Mouse (Mus musculus) liver, embryonic 12.5 days (tissue): ENCODE data around the gene Lgalsl. TPM values are rescaled to one million over a fixed set of nuclear protein-coding genes. Genes with fewer than 3 reads are reported as not detected.

Experiments used
- ATAC-seq: fragments of 200-750 bp; cut with Nextera tagmentation; 2 replicates; pipeline ENCODE4 v1.8.0; 2017; ENCODE audit warnings: moderate number of reproducible peaks, mild to moderate bottlenecking, moderate library complexity
- H3K27ac ChIP-seq: fragments of 300-500 bp; sonication (generic); 2 replicates; pipeline ENCODE4 v1.5.1; 2016; ENCODE audit warnings: mild to moderate bottlenecking
- H3K27me3 ChIP-seq: fragments of 300-500 bp; sonication (generic); replicated peaks from 2 replicates; pipeline ENCODE4 v1.6.1; 2016; ENCODE audit warnings: mild to moderate bottlenecking, moderate library complexity
- H3K36me3 ChIP-seq: fragments of 300-500 bp; sonication (generic); 2 replicates; pipeline ENCODE4 v1.6.1; 2016; ENCODE audit warnings: mild to moderate bottlenecking, moderate library complexity
- H3K4me1 ChIP-seq: fragments of 300-500 bp; sonication (generic); 2 replicates; pipeline ENCODE4 v1.6.1; 2016
- H3K4me2 ChIP-seq: fragments of 300-500 bp; sonication (generic); 2 replicates; pipeline ENCODE4 v1.6.1; 2016; ENCODE audit warnings: mild to moderate bottlenecking, moderate library complexity
- H3K4me3 ChIP-seq: fragments of 300-500 bp; sonication (generic); 2 replicates; pipeline ENCODE4 v1.5.1; 2016; ENCODE audit warnings: mild to moderate bottlenecking, moderate library complexity
- H3K9ac ChIP-seq: fragments of 300-500 bp; sonication (generic); 2 replicates; pipeline ENCODE4 v1.6.1; 2016; ENCODE audit warnings: mild to moderate bottlenecking, moderate library complexity
- H3K9me3 ChIP-seq: fragments of 300-500 bp; sonication (generic); replicated peaks from 2 replicates; pipeline ENCODE4 v1.6.1; 2016; ENCODE audit warnings: mild to moderate bottlenecking, moderate library complexity
- WGBS: fragments of 180-500 bp; shearing (Covaris S2); methylation state at CpG from one replicate; pipeline ENCODE4 v1.1.7; 2016; ENCODE audit not compliant: insufficient replicate concordance; 5-methylcytosine and 5-hydroxymethylcytosine counted together
- polyA plus RNA-seq: library from polyadenylated mRNA; unstranded; fragments of >200 nt; fragmentation: Nextera tagmentation; extraction: Ambion mirVana; gene quantifications from 2 replicates; pipeline ENCODE4 v1.2.1, GENCODE M21; 2016

Lgalsl gene
- polyA plus RNA-seq, 1 experiment from 2014 or later: 18.6 TPM

- H3K27me3 ChIP-seq: no peaks in the 10 kb centered on the region
- no peaks in the 10 kb centered on the region for H3K9me3 ChIP-seq
- H3K4me1 ChIP-seq: 0 out of 2 replicates have a peak, but pooled peaks cover 8% of the 10 kb centered on the region
- H3K36me3 ChIP-seq: no peaks in the 10 kb centered on the region
- H3K9ac ChIP-seq: no peak overlapping the region
- 52% methylated on average over 4 of the region's 4 CpGs for WGBS
- ATAC-seq: no peak
- H3K27ac ChIP-seq: no peak overlapping the region
- H3K4me3 ChIP-seq: no peak overlapping the region
- H3K4me2 ChIP-seq: no peak overlapping the region
Observed at GRCm38 (mm10) chr11:20793676-20794075, 37.2 kb downstream of the Lgalsl start.

GRCm38 (mm10) chr11:20792667-20793066, 38.2 kb downstream of the Lgalsl start:
- no peak overlapping the region for H3K27ac ChIP-seq
- H3K4me1 ChIP-seq: 0 out of 2 replicates have a peak, but pooled peaks cover 8% of the 10 kb centered on the region
- no peaks in the 10 kb centered on the region for H3K36me3 ChIP-seq
- WGBS: 77% methylated on average over 3 of the region's 3 CpGs
- no peak for ATAC-seq
- no peak overlapping the region for H3K9ac ChIP-seq
- H3K4me3 ChIP-seq: no peak overlapping the region
- H3K4me2 ChIP-seq: no peak overlapping the region
- no peaks in the 10 kb centered on the region for H3K9me3 ChIP-seq
- H3K27me3 ChIP-seq: no peaks in the 10 kb centered on the region

DNA sequence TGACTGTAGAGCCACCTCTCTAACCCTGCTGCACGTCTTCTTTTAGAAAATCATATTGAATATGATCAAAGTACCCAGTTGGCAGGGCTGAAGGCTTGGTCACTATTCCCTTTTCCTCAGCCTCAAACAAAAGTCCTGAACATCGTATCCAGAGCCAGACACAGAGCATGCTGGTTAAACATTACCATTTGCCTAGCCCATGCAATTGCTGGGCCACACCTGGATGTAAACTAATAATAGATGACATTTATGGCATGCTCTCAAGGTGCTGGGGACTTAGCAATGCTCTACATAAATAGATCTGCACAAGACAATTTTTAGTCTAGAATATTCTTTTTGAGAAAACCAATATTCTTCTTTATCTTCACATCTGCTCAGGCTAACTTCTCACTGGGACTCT, 39.5 kb downstream of the Lgalsl start:
- no peak for ATAC-seq
- WGBS: 60% methylated on average over 2 of the region's 2 CpGs
- H3K36me3 ChIP-seq: no peaks in the 10 kb centered on the region

DNA sequence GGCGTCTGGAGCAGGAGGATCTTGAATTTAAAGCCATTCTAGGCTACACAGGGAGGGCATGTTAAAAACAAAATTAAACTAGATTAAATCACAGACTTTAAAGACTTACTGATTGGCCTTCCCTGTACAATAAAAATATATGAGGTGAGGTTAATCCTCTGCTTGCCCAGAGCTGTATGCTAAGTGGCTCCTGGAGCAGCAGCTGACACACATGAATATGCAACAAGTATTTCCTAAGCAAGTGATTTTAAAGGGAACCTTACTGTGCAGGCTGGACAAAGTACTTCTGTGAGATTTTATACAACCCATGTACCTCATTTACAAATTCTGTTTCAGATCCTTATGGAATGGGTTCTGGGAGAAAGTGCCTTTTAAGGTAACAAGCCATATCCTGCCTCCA, 41.8 kb downstream of the Lgalsl start:
- H3K36me3 ChIP-seq: no peaks in the 10 kb centered on the region
- no peak overlapping the region for H3K27ac ChIP-seq
- no peaks in the 10 kb centered on the region for H3K4me1 ChIP-seq
- 47% methylated on average over 1 of the region's 1 CpGs for WGBS
- no peaks in the 10 kb centered on the region for H3K27me3 ChIP-seq
- no peak overlapping the region for H3K4me3 ChIP-seq
- no peak overlapping the region for H3K4me2 ChIP-seq
- no peak overlapping the region for H3K9ac ChIP-seq
- ATAC-seq: no peak
- H3K9me3 ChIP-seq: peaks cover 12% of the 10 kb centered on the region

More for the DNA sequence above, 39.5 kb downstream of the Lgalsl start:
- Histone ChIP-seq H3K4me3 (no peak overlapping the region), H3K27ac (no peak overlapping the region), H3K9me3 (no peaks in the 10 kb centered on the region), H3K9ac (no peak overlapping the region), H3K27me3 (no peaks in the 10 kb centered on the region), H3K4me1 (0 out of 2 replicates have a peak, but pooled peaks cover 8% of the 10 kb centered on the region), H3K4me2 (no peak overlapping the region)

- WGBS: 60% methylated on average over 3 of the region's 3 CpGs
Observed at GRCm38 (mm10) chr11:20788070-20788469, 42.8 kb downstream of the Lgalsl start.

GRCm38 (mm10) chr11:20786191-20786590, 44.7 kb downstream of the Lgalsl start:
- Histone ChIP-seq H3K4me2 (no peak overlapping the region), H3K27me3 (no peaks in the 10 kb centered on the region), H3K4me3 (no peak overlapping the region), H3K4me1 (no peaks in the 10 kb centered on the region), H3K9me3 (peaks cover 16% of the 10 kb centered on the region), H3K27ac (no peak overlapping the region), H3K9ac (no peak overlapping the region), H3K36me3 (no peaks in the 10 kb centered on the region)
- no peak for ATAC-seq
- WGBS: 53% methylated on average over 2 of the region's 2 CpGs

More at GRCm38 (mm10) chr11:20788070-20788469, 42.8 kb downstream of the Lgalsl start:
- no peak for ATAC-seq
- Histone ChIP-seq H3K27me3 (no peaks in the 10 kb centered on the region), H3K27ac (no peak overlapping the region), H3K9me3 (peaks cover 16% of the 10 kb centered on the region), H3K4me2 (no peak overlapping the region), H3K36me3 (no peaks in the 10 kb centered on the region), H3K4me1 (no peaks in the 10 kb centered on the region), H3K9ac (no peak overlapping the region), H3K4me3 (no peak overlapping the region)

GRCm38 (mm10) chr11:20785186-20785585, 45.7 kb downstream of the Lgalsl start:
- Histone ChIP-seq H3K27ac (no peak overlapping the region), H3K36me3 (no peaks in the 10 kb centered on the region), H3K9me3 (peaks cover 16% of the 10 kb centered on the region), H3K4me1 (no peaks in the 10 kb centered on the region), H3K4me2 (no peak overlapping the region), H3K27me3 (no peaks in the 10 kb centered on the region), H3K9ac (no peak overlapping the region), H3K4me3 (no peak overlapping the region)
- ATAC-seq: no peak
- WGBS: 68% methylated on average over 1 of the region's 1 CpGs

DNA sequence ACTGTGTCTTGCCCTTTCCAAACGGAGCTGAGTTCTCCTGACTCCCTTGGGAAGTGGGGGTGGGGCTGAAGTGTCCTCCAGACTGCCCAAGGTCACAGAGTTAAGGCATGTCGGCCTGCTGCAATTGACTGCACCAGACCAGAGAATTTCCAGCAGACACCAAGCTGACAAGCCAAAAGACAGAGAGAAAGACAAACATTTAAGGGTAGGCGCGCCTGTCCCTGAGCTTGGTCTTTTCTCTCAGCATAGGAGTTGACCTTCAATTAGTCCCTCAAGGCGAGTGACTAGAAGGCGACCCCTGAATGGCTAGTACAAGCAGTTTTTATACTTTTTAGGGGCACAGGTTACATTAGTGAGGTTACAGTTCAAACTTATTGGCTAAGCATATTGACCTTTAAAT, 46.1 kb downstream of the Lgalsl start:
- WGBS: 70% methylated on average over 6 of the region's 6 CpGs

DNA sequence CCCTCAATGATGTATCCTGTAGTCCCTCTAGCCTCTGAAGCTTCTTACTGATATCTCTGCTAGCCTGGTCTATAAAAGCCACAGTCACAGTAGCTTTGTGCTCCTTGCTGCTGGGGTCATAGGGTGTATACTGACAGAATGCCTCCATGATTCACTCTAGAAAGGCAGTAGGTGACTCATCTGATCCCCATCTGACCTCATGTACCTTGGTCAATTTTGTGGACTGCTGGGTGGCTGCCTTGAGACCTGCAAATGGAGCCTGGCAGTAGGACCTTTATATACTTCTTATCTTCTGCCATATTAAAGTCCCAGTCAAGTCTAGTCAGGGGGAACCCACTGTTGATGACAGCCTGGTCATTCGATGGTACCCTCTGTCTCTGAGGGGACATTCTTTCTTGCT, 47.4 kb downstream of the Lgalsl start:
- no peaks in the 10 kb centered on the region for H3K36me3 ChIP-seq
- peaks cover 12% of the 10 kb centered on the region for H3K4me1 ChIP-seq
- peaks cover 16% of the 10 kb centered on the region for H3K9me3 ChIP-seq
- H3K9ac ChIP-seq: no peak overlapping the region
- H3K27ac ChIP-seq: no peak overlapping the region
- WGBS: 72% methylated on average over 1 of the region's 1 CpGs
- no peaks in the 10 kb centered on the region for H3K27me3 ChIP-seq
- no peak for ATAC-seq
- H3K4me2 ChIP-seq: no peak overlapping the region
- H3K4me3 ChIP-seq: no peak overlapping the region

More for the DNA sequence above, 46.1 kb downstream of the Lgalsl start:
- peaks cover 16% of the 10 kb centered on the region for H3K9me3 ChIP-seq
- H3K36me3 ChIP-seq: no peaks in the 10 kb centered on the region
- no peak overlapping the region for H3K27ac ChIP-seq
- no peaks in the 10 kb centered on the region for H3K27me3 ChIP-seq
- no peak for ATAC-seq
- no peak overlapping the region for H3K4me3 ChIP-seq
- H3K4me1 ChIP-seq: no peaks in the 10 kb centered on the region
- no peak overlapping the region for H3K4me2 ChIP-seq
- no peak overlapping the region for H3K9ac ChIP-seq

DNA sequence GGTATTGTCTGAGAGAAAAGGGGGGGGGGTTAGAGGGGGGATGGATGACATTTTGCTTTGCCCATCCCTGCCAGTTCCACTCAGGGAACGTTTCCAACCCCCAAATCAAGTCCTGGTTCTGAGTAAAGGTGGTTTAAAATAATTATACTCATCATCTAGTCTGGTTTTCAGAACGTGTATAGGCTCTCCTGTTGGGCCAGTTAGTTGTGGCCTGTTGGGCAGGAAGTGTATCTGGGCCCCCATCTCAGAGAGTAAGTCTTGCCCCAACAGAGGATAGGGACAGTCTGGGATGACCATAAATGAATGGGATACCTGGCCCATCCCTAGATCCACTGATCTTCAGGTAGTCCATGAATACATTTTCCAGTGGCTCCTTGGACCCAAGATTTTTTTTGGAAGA, 48.2 kb downstream of the Lgalsl start:
- Histone ChIP-seq H3K36me3 (no peaks in the 10 kb centered on the region), H3K9ac (no peak overlapping the region)
- 43% methylated on average over 2 of the region's 2 CpGs for WGBS

DNA sequence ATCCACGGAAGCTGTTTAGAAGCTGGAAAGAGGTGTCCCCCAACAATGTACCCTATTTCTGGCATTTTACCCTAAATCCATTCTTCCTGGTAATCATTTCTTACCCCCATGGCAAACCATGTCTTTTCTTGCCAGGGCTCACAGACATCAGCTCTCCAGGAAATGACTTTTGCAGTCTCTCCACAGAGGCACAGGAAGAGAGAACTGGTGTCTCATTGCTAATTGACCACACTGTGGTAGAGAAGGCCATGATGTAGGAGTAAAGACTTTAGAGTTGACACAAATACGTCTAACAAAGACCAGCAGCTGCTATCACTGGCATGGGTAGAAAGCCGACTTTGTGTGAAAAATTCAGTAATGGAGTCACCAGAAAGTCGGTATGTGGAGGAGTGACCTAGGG, 50.5 kb downstream of the Lgalsl start:
- H3K27me3 ChIP-seq: no peaks in the 10 kb centered on the region
- no peak for ATAC-seq
- H3K4me3 ChIP-seq: no peak overlapping the region
- H3K36me3 ChIP-seq: no peaks in the 10 kb centered on the region
- peaks cover 16% of the 10 kb centered on the region for H3K9me3 ChIP-seq
- H3K4me1 ChIP-seq: peaks cover 24% of the 10 kb centered on the region
- no peak overlapping the region for H3K9ac ChIP-seq
- 62% methylated on average over 4 of the region's 4 CpGs for WGBS
- H3K4me2 ChIP-seq: no peak overlapping the region
- H3K27ac ChIP-seq: no peak overlapping the region

More for the DNA sequence above, 48.2 kb downstream of the Lgalsl start:
- Histone ChIP-seq H3K4me2 (no peak overlapping the region), H3K27ac (no peak overlapping the region), H3K27me3 (no peaks in the 10 kb centered on the region), H3K4me1 (peaks cover 19% of the 10 kb centered on the region), H3K4me3 (no peak overlapping the region), H3K9me3 (peaks cover 16% of the 10 kb centered on the region)
- no peak for ATAC-seq

DNA sequence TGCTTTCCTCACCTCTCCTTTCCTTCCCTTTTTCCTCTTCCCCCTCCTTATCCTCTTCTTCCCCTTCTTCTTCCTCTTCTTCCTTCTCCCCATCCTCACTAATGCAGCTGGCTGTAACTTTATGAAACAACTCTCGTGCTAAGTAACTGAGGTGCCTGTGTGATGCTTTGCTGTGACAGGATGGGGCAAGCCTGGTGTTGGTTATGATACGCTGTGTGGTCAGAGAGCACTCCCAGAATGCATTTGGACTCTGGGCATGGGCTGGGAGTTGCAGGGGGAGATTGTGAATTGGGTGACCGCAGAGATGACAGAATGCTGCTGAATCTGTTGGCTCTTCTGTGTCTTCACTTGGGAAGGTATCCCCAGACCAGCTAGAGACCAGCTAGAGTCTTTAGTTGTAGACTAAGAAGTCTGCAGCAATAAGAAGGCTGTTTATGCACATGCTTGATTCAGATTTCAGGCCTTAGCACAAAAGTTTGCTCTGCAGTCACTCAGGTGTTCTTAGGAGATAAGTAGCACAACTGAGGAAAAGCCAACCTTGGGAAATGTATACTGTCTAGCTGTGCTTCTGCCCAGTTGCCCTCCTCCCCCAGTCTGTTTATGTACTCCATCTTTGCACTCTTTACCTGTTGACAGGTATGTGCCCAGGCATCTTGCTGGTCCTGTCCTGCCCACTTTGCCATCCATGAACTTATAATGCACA, 51.8 kb downstream of the Lgalsl start:
- peak; percentile 60 for ATAC-seq
- Histone ChIP-seq H3K4me2 (peak overlapping the region; percentile 30; the same call in 1 of the 2 replicates), H3K9me3 (peaks cover 3% of the 10 kb centered on the region; the same call in 1 of the 2 replicates), H3K27ac (no peak overlapping the region), H3K27me3 (no peaks in the 10 kb centered on the region), H3K36me3 (no peaks in the 10 kb centered on the region), H3K9ac (no peak overlapping the region), H3K4me3 (no peak overlapping the region), H3K4me1 (peaks cover 24% of the 10 kb centered on the region)
- 21% methylated on average over 3 of the region's 3 CpGs for WGBS
